Mouse (Mus musculus) heart, embryonic 10.5 days (tissue): ENCODE data around the gene Khdc1c. TPM values are rescaled to one million over a fixed set of nuclear protein-coding genes. Genes with fewer than 3 reads are reported as not detected.
"Not testable (repeated sequence)": the region's sequence is repeated elsewhere in the genome, so short reads cannot be mapped to it uniquely, and the experiment has no call there.

Source experiments
- DNase-seq: peaks from one replicate; pipeline ENCODE4 v3.0.0-alpha.2; 2017; ENCODE audit warnings: low spot score
- H3K27ac ChIP-seq: fragments of 300-500 bp; sonication (generic); 2 replicates; pipeline ENCODE4 v1.5.1; 2016; ENCODE audit warnings: mild to moderate bottlenecking
- H3K27me3 ChIP-seq: fragments of 300-500 bp; sonication (generic); 2 replicates; pipeline ENCODE4 v1.6.1; 2016; ENCODE audit warnings: mild to moderate bottlenecking; ENCODE audit not compliant: poor library complexity, insufficient read depth, severe bottlenecking
- H3K36me3 ChIP-seq: fragments of 300-500 bp; sonication (generic); 2 replicates; pipeline ENCODE4 v1.6.1; 2016; ENCODE audit warnings: mild to moderate bottlenecking, moderate library complexity
- H3K4me1 ChIP-seq: fragments of 300-500 bp; sonication (generic); 2 replicates; pipeline ENCODE4 v1.6.1; 2016; ENCODE audit warnings: mild to moderate bottlenecking
- H3K4me3 ChIP-seq: fragments of 300-500 bp; sonication (generic); 2 replicates; pipeline ENCODE4 v1.5.1; 2016; ENCODE audit warnings: mild to moderate bottlenecking, moderate library complexity
- H3K9me3 ChIP-seq: fragments of 300-500 bp; sonication (generic); 2 replicates; pipeline ENCODE4 v1.6.1; 2016; ENCODE audit warnings: mild to moderate bottlenecking, moderate library complexity
- WGBS: fragments of 180-500 bp; shearing (Covaris S2); methylation state at CpG from one replicate; pipeline ENCODE4 v1.1.7; 2016; 5-methylcytosine and 5-hydroxymethylcytosine counted together
- polyA plus RNA-seq: library from polyadenylated mRNA; unstranded; fragments of >200 nt; fragmentation: Nextera tagmentation; extraction: Ambion mirVana; gene quantifications from 2 replicates; pipeline ENCODE4 v1.2.1, GENCODE M21; 2016

Khdc1c gene
- polyA plus RNA-seq = not detected in 2 replicates

DNA sequence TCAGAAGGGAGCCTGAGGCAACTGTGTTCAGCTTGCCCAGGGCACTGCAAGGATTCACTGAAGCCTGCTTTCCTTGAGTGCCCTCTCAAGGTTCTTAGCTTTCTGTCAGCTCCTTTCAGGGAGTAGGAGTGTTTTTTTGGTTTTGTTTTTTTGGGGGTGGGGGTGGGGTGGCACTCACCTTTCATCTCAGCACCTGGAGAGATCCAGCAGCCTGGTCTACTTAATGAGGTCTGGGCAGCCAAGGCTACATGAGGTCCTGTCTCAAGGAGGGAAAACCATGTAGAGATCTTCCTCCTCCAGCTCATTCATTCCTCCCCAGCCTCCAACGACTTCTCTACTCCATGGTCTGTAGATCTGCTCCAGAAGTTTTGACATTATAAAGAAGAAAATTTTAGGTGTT is at the start of gene Khdc1c:
Gene Khdc1c, plus strand, starts transcription at position 301 of the 400 bp plus-strand sequence.
- H3K27ac ChIP-seq, H3K4me3 ChIP-seq, H3K36me3 ChIP-seq, H3K9me3 ChIP-seq, H3K27me3 ChIP-seq, DNase-seq, H3K4me1 ChIP-seq: not testable (repeated sequence)
- WGBS = 66% methylated on average over 1 of the region's 1 CpGs

DNA sequence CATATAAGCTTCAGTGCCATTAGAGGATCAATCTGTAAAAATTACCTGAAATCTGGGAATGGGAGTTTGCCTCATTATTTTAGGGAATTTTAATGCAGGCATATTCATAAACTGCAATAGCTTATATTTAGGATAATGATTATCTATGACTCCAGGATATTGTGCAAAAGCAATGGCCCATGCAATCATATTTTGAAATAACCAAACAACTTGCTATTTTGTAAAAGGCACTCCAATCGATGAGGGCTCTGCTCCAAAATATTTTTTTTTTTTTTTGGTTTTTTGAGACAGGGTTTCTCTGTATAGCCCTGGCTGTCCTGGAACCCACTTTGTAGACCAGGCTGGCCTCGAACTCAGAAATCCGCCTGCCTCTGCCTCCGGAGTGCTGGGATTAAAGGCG is 47.9 kb upstream of the Khdc1c start:
- WGBS = 87% methylated on average over 5 of the region's 5 CpGs
- not testable (repeated sequence) for H3K36me3 ChIP-seq, H3K27me3 ChIP-seq, H3K27ac ChIP-seq, H3K9me3 ChIP-seq, DNase-seq, H3K4me1 ChIP-seq, H3K4me3 ChIP-seq

DNA sequence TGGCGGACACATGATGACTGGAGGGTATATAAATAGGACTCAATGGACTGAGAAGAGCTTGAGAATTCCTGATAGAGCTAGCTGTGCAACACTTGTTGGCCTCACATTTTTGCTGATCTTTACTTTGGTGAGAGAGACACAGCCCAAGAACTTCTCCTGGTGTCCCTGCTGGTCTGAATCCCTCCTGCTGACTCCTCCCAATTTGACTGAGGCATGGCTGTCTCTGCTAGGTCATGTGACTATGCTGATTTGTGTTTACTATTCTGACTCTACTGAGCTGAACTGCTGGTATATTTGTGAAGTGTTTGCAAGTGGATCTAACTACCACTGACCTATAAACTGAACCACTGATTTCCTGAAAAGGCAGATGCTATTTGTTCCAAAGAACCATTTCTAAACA is 46.5 kb upstream of the Khdc1c start:
- no peak overlapping the region for H3K4me3 ChIP-seq
- no peaks in the 10 kb centered on the region for H3K27me3 ChIP-seq
- WGBS = 74% methylated on average over 1 of the region's 1 CpGs
- H3K27ac ChIP-seq = no peak overlapping the region
- H3K36me3 ChIP-seq = no peaks in the 10 kb centered on the region
- H3K9me3 ChIP-seq = no peaks in the 10 kb centered on the region
- DNase-seq = no peak
- no peaks in the 10 kb centered on the region for H3K4me1 ChIP-seq

DNA sequence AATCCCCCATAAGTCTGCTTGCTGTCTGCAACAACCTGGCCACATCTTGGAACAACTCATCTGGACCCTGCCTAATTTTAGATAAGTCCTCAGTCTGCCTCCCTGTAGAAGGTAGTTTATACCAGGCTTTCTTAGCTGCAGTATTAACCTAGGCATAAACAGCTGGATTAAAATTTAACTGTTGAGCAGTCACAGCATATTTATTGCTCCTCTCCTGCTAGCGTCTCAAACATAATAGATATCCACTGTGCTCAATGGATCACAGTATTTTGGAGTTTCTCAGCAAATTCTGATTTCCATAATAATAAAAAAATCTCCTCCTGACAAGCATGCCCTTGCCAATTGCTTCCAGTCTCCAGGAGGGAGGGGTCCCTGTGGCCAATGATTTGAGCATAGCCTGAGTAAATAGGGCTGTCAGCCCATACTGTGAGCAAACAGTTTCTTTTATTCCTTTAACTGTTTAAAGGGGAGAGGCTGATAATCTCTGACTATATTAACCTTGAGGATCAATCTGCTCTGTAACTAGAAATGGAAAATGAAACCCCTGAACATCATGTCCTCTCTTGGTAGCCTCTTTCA is 44.0 kb upstream of the Khdc1c start:
- Histone ChIP-seq H3K27me3 (no peaks in the 10 kb centered on the region), H3K4me1 (no peaks in the 10 kb centered on the region), H3K27ac (no peak overlapping the region), H3K9me3 (no peaks in the 10 kb centered on the region), H3K4me3 (no peak overlapping the region), H3K36me3 (no peaks in the 10 kb centered on the region)
- 73% methylated on average over 1 of the region's 1 CpGs for WGBS
- DNase-seq = no peak

DNA sequence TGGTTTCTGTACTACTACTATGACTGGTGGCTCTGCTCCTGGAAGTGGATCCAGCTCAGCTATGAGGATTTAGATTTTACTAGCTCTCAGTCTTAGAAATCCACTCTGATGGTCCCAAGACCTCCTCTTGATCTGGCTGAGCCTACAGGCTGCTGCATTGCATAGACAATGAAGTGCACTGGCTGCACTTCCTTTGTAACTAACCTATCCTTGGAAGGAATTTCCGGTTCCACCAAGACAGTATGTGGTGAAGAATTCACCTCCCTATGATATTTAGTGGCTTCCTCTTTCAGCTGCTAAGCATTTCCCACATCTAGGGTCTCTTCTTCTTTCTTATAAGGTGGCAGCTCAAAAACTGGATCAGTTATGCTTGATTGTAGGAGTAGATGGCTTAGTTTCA is 43.5 kb upstream of the Khdc1c start:
- DNase-seq = no peak
- no peak overlapping the region for H3K4me3 ChIP-seq
- no peak overlapping the region for H3K27ac ChIP-seq
- no peaks in the 10 kb centered on the region for H3K9me3 ChIP-seq
- WGBS = 81% methylated on average over 1 of the region's 1 CpGs
- H3K27me3 ChIP-seq = no peaks in the 10 kb centered on the region
- H3K36me3 ChIP-seq = no peaks in the 10 kb centered on the region
- H3K4me1 ChIP-seq = no peaks in the 10 kb centered on the region

GRCm38 (mm10) chr1:21326733-21327132 is 41.4 kb upstream of the Khdc1c start:
- H3K36me3 ChIP-seq = no peaks in the 10 kb centered on the region
- no peaks in the 10 kb centered on the region for H3K4me1 ChIP-seq
- H3K27me3 ChIP-seq = no peaks in the 10 kb centered on the region
- H3K27ac ChIP-seq = no peak overlapping the region
- 86% methylated on average over 7 of the region's 7 CpGs for WGBS
- H3K9me3 ChIP-seq = no peaks in the 10 kb centered on the region
- no peak for DNase-seq
- no peak overlapping the region for H3K4me3 ChIP-seq

DNA sequence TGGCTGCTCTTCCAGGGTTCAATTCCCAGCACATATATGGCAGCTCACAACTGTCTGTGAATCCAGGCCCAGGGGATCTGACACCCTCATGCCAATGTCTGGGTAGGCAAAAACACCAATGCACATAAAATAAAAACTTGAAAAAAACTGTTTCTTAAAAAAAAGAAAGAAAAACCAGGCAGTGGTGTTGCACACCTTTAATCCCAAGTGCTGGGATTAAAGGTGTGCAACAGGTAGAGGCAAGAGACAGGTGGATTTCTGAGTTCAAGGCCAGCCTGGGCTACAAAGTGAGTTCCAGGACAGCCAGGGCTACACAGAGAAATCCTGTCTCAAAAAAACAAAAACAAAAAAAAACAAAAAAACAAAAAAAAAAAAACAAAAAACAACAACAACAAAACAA is 37.0 kb upstream of the Khdc1c start:
- H3K9me3 ChIP-seq, H3K4me3 ChIP-seq, H3K4me1 ChIP-seq, DNase-seq, H3K36me3 ChIP-seq, H3K27ac ChIP-seq, H3K27me3 ChIP-seq: not testable (repeated sequence)

- H3K27me3 ChIP-seq = no peaks in the 10 kb centered on the region
- no peaks in the 10 kb centered on the region for H3K36me3 ChIP-seq
- H3K27ac ChIP-seq = no peak overlapping the region
- no peak overlapping the region for H3K4me3 ChIP-seq
- no peaks in the 10 kb centered on the region for H3K9me3 ChIP-seq
- H3K4me1 ChIP-seq = no peaks in the 10 kb centered on the region
- DNase-seq = no peak
- WGBS = 72% methylated on average over 16 of the region's 16 CpGs
These were observed 34.7 kb upstream of the Khdc1c start for GRCm38 (mm10) chr1:21333222-21333973.

DNA sequence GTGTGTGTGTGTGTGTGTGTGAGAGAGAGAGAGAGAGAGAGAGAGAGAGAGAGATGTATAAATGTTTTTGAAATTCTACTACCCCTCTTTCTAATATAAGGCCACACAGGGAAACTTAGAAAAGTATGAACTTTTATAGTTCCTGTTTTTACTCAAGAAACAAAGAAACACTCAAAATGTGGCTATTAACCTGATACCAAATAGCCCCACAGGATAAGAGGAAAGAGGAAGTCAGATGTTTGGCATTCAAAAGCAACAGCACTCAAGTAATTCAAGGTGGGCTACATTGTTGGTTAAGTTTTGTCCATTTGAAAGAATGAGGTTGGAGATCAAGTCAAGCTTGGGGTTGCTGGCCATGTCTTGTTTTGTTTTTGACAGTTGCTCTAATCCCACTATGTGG is 32.3 kb upstream of the Khdc1c start:
- Histone ChIP-seq H3K9me3 (no peaks in the 10 kb centered on the region), H3K27ac (no peak overlapping the region)

DNA sequence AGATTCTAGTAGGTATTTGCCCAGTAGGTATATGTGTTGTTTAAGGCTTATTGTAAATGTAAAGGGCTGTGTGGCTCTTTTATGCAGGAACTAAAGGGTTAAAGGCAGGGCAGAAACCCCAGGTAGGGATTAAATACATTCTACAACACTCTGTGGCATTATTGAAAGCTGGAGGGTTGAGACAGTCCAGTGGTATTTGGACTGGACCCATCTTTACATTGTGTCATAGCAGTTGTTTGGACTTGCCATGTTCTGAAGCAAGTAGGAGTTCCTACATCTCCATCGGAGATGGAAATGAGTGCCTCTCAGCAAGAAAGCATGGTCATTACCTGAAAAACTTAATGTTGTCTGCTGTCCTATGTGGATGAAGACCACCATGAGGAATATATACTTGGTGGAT is 27.4 kb upstream of the Khdc1c start:
- Histone ChIP-seq H3K4me1 (no peaks in the 10 kb centered on the region), H3K36me3 (no peaks in the 10 kb centered on the region), H3K27ac (no peak overlapping the region), H3K27me3 (no peaks in the 10 kb centered on the region), H3K9me3 (no peaks in the 10 kb centered on the region), H3K4me3 (no peak overlapping the region)
- 93% methylated on average over 1 of the region's 1 CpGs for WGBS
- DNase-seq = no peak

More for the DNA sequence above, 32.3 kb upstream of the Khdc1c start:
- H3K36me3 ChIP-seq = no peaks in the 10 kb centered on the region
- no peak for DNase-seq
- no peaks in the 10 kb centered on the region for H3K27me3 ChIP-seq
- no peak overlapping the region for H3K4me3 ChIP-seq
- H3K4me1 ChIP-seq = no peaks in the 10 kb centered on the region

DNA sequence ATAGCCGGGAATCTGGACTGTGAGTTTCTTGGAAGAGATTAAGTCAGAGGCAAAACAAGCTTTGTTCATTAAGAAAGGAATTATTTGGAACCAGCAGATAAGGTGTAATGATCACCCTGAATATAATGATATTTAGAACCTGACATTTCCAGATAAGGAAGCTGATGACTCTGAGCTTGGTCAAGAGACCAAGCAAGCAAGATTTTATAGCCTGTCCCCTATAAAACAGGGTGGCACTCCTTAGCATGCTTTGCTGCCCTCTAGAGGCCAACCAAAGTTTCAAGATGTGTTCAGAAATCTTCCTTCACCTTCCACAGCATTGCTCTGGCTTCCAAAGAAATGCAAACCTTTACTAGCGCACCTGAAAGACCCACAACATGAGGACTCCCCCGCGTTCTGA is 23.9 kb upstream of the Khdc1c start:
- Histone ChIP-seq H3K27me3 (no peaks in the 10 kb centered on the region), H3K4me3 (no peak overlapping the region), H3K9me3 (no peaks in the 10 kb centered on the region), H3K27ac (no peak overlapping the region), H3K4me1 (no peaks in the 10 kb centered on the region), H3K36me3 (no peaks in the 10 kb centered on the region)
- DNase-seq = no peak
- 56% methylated on average over 4 of the region's 4 CpGs for WGBS

DNA sequence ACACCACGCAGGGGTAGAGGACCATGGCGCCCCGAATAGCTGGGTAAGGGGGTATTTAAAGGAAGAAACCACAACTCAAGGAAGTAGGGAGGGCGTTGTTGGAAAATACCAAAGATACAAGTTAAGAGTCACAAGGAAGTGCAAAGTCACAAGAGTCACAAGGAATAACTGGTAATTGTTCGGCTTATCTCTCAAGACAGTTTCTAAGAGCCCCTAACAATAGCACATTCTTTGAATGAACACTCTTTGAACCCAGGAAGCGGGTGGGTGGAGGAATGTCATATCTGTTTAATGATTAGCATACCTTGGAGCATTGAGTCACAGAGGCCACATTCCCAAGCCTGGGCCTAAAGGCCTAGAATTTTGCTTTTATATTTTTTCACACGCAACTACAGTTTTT is 23.4 kb upstream of the Khdc1c start:
- not testable (repeated sequence) for H3K36me3 ChIP-seq, H3K4me1 ChIP-seq, H3K4me3 ChIP-seq, H3K27me3 ChIP-seq, H3K27ac ChIP-seq, H3K9me3 ChIP-seq, DNase-seq
- 74% methylated on average over 7 of the region's 7 CpGs for WGBS

DNA sequence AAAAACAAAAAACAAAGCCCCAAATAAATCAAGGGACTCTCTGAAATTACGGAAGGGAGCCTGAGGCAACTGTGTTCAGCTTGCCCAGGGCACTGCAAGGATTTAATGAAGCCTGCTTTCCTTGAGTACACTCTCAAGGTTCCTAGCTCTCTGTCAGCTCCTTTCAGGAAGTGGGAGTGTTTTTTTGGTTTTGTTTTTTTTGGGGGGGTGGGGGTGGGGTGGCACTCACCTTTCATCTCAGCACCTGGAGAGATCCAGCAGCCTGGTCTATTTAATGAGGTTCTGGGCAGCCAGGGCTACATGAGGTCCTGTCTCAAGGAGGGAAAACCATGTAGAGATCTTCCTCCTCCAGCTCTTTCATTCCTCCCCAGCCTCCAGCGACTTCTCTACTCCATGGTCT is 18.8 kb upstream of the Khdc1c start, which contains the start of gene Khdc1a:
Gene Khdc1a, plus strand, starts transcription at position 301 of the 400 bp plus-strand sequence.
- 69% methylated on average over 2 of the region's 2 CpGs for WGBS
- Histone ChIP-seq H3K4me1 (no peaks in the 10 kb centered on the region), H3K27me3 (no peaks in the 10 kb centered on the region), H3K27ac (no peak within 1 kb of the TSS), H3K4me3 (no peak within 1 kb of the TSS), H3K9me3 (no peaks in the 10 kb centered on the region), H3K36me3 (no peaks in the 10 kb centered on the region)
- DNase-seq = no peak

GRCm38 (mm10) chr1:21383256-21383655 is 15.1 kb downstream of the Khdc1c start, which contains the start of gene Khdc1b:
Gene Khdc1b (plus strand): TSS chr1:21383556.
- Histone ChIP-seq H3K4me1 (no peaks in the 10 kb centered on the region), H3K27ac (no peak within 1 kb of the TSS), H3K9me3 (no peaks in the 10 kb centered on the region), H3K4me3 (no peak within 1 kb of the TSS), H3K27me3 (no peaks in the 10 kb centered on the region), H3K36me3 (no peaks in the 10 kb centered on the region)
- DNase-seq = no peak
- 86% methylated on average over 1 of the region's 1 CpGs for WGBS
